Mouse (Mus musculus) heart, embryonic 11.5 days (tissue): ENCODE results near the gene Dnmt3a. TPM values are rescaled to one million over a fixed set of nuclear protein-coding genes. Genes with fewer than 3 reads are reported as not detected.

Source experiments
- ATAC-seq: fragments of 200-750 bp; cut with Nextera tagmentation; replicated peaks from 2 replicates; pipeline ENCODE4 v1.8.0; 2017; ENCODE audit warnings: moderate library complexity; ENCODE audit not compliant: insufficient number of reproducible peaks, low FRiP score, low TSS enrichment
- H3K27ac ChIP-seq: fragments of 300-500 bp; sonication (generic); 2 replicates; pipeline ENCODE4 v1.5.1; 2014; ENCODE audit warnings: mild to moderate bottlenecking, low read depth, low read length
- H3K27me3 ChIP-seq: fragments of 300-500 bp; sonication (generic); 2 replicates; pipeline ENCODE4 v1.6.1; 2014; ENCODE audit warnings: mild to moderate bottlenecking, low read length, mixed read lengths; ENCODE audit not compliant: control insufficient read depth, insufficient read depth
- H3K36me3 ChIP-seq: fragments of 300-500 bp; sonication (generic); 2 replicates; pipeline ENCODE4 v1.6.1; 2014; ENCODE audit warnings: mild to moderate bottlenecking, low read length, moderate library complexity, mixed read lengths; ENCODE audit not compliant: control insufficient read depth, insufficient read depth
- H3K4me1 ChIP-seq: fragments of 300-500 bp; sonication (generic); 2 replicates; pipeline ENCODE4 v1.6.1; 2014; ENCODE audit warnings: low read length; ENCODE audit not compliant: control insufficient read depth, insufficient read depth
- H3K4me2 ChIP-seq: fragments of 300-500 bp; sonication (generic); 2 replicates; pipeline ENCODE4 v1.6.1; 2014; ENCODE audit warnings: mild to moderate bottlenecking, moderate library complexity
- H3K4me3 ChIP-seq: fragments of 300-500 bp; sonication (generic); 2 replicates; pipeline ENCODE4 v1.5.1; 2014; ENCODE audit warnings: low read depth, low read length
- H3K9ac ChIP-seq: fragments of 300-500 bp; sonication (generic); 2 replicates; pipeline ENCODE4 v1.6.1; 2014; ENCODE audit warnings: mild to moderate bottlenecking, low read depth, low read length, moderate library complexity
- H3K9me3 ChIP-seq: fragments of 300-500 bp; sonication (generic); replicated peaks from 2 replicates; pipeline ENCODE4 v1.6.1; 2016; ENCODE audit warnings: low read length; ENCODE audit not compliant: control insufficient read depth
- WGBS: fragments of 180-500 bp; shearing (Covaris S2); extraction: QIAGEN DNeasy Blood & Tissue Kit; methylation state at CpG from one replicate; pipeline ENCODE4 v1.1.7; 2014; ENCODE audit not compliant: insufficient replicate concordance; 5-methylcytosine and 5-hydroxymethylcytosine counted together
- polyA plus RNA-seq: library from polyadenylated mRNA; unstranded; fragments of >200 nt; fragmentation: Nextera tagmentation; extraction: Ambion mirVana; gene quantifications from 2 replicates; pipeline ENCODE4 v1.2.1, GENCODE M21; 2014

Gene Dnmt3a
- polyA plus RNA-seq, 1 experiment from 2014 or later: 55.1 TPM

DNA sequence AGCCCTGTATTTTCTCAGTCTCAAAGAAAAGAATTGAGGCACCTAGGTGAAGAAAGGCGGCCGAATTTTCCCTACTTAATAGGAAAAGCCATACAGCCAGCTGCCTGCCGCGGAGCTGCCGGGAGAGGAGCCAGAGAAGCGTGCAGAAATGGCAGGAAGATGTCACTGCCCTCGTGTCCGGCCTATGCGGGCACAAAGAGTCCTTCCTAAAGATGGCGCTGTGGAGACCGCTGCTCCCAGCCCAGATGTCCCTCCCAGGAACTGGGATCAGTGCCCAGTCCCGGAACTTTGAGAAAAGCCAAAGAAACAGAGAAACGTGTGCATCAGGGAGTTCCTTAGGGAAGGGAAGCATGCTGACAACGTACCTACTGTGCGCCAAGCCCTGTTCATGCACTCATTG lies 65.8 kb downstream of the Dnmt3a start:
- Histone ChIP-seq H3K4me1 (peaks cover 56% of the 10 kb centered on the region), H3K36me3 (no peaks in the 10 kb centered on the region; the same call in 1 of the 2 replicates), H3K9ac (no peak overlapping the region), H3K27me3 (no peaks in the 10 kb centered on the region), H3K4me2 (peak overlapping the region; percentile 53; the same call in 1 of the 2 replicates), H3K9me3 (no peaks in the 10 kb centered on the region), H3K4me3 (no peak overlapping the region), H3K27ac (peak overlapping the region; percentile 46; the same call in 1 of the 2 replicates)
- 26% methylated on average over 15 of the region's 15 CpGs for WGBS
- ATAC-seq: no peak

- no peak overlapping the region for H3K4me2 ChIP-seq
- no peaks in the 10 kb centered on the region; the same call in 1 of the 2 replicates for H3K36me3 ChIP-seq
- peaks cover 56% of the 10 kb centered on the region for H3K4me1 ChIP-seq
- no peak for ATAC-seq
- no peaks in the 10 kb centered on the region for H3K27me3 ChIP-seq
- H3K9me3 ChIP-seq: no peaks in the 10 kb centered on the region
- 77% methylated on average over 9 of the region's 9 CpGs for WGBS
- H3K9ac ChIP-seq: no peak overlapping the region
- no peak overlapping the region for H3K27ac ChIP-seq
- no peak overlapping the region for H3K4me3 ChIP-seq
Observed at GRCm38 (mm10) chr12:3872410-3873230, 66.8 kb downstream of the Dnmt3a start.

- Histone ChIP-seq H3K9me3 (no peaks in the 10 kb centered on the region), H3K27me3 (no peaks in the 10 kb centered on the region), H3K9ac (no peak overlapping the region), H3K4me2 (no peak overlapping the region), H3K36me3 (peaks cover 1% of the 10 kb centered on the region), H3K4me1 (peaks cover 42% of the 10 kb centered on the region), H3K4me3 (no peak overlapping the region), H3K27ac (no peak overlapping the region)
- no peak for ATAC-seq
Observed at GRCm38 (mm10) chr12:3875474-3875873, 69.7 kb downstream of the Dnmt3a start.

GRCm38 (mm10) chr12:3877376-3877775 lies 71.6 kb downstream of the Dnmt3a start:
- Histone ChIP-seq H3K4me1 (peaks cover 24% of the 10 kb centered on the region), H3K27me3 (no peaks in the 10 kb centered on the region), H3K9me3 (no peaks in the 10 kb centered on the region), H3K9ac (no peak overlapping the region), H3K27ac (no peak overlapping the region), H3K4me3 (no peak overlapping the region), H3K4me2 (no peak overlapping the region), H3K36me3 (peaks cover 2% of the 10 kb centered on the region)
- ATAC-seq: no peak
- 72% methylated on average over 4 of the region's 4 CpGs for WGBS

- Histone ChIP-seq H3K9me3 (no peaks in the 10 kb centered on the region), H3K4me1 (peaks cover 36% of the 10 kb centered on the region), H3K27me3 (no peaks in the 10 kb centered on the region), H3K4me3 (no peak overlapping the region), H3K9ac (no peak overlapping the region), H3K4me2 (no peak overlapping the region), H3K36me3 (peaks cover 7% of the 10 kb centered on the region; the same call in 1 of the 2 replicates), H3K27ac (no peak overlapping the region)
- WGBS: 81% methylated on average over 3 of the region's 3 CpGs
- no peak for ATAC-seq
Observed at GRCm38 (mm10) chr12:3881474-3881873, 75.7 kb downstream of the Dnmt3a start.

GRCm38 (mm10) chr12:3884892-3885493 lies 79.2 kb downstream of the Dnmt3a start:
- ATAC-seq: no peak
- Histone ChIP-seq H3K27ac (no peak overlapping the region), H3K36me3 (peaks cover 7% of the 10 kb centered on the region; the same call in 1 of the 2 replicates), H3K4me2 (no peak overlapping the region), H3K9ac (no peak overlapping the region), H3K4me3 (no peak overlapping the region), H3K27me3 (no peaks in the 10 kb centered on the region), H3K9me3 (no peaks in the 10 kb centered on the region), H3K4me1 (peaks cover 65% of the 10 kb centered on the region)
- 17% methylated on average over 9 of the region's 9 CpGs for WGBS

DNA sequence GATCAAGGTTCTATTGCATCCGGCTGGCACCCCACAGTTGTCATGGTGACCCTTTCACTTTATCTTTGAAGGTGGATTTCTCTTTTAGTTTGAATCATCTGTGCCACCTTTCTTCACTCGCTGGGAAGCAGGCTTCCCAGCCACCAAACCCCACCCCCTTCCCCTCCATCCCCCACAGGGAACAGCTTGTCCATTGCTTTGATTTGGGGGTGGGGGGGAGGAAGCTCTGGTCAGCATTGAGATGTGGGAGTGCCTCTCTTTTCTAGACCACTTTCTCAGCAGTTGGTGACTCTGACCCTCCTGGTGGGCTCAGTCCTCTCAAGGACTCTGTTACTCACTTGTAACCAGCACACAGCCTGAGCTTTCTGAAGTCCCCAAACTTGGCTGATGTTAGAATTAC lies 80.8 kb downstream of the Dnmt3a start:
- Histone ChIP-seq H3K4me2 (no peak overlapping the region), H3K9ac (no peak overlapping the region), H3K36me3 (0 out of 2 replicates have a peak, but pooled peaks cover 5% of the 10 kb centered on the region), H3K4me1 (peaks cover 74% of the 10 kb centered on the region), H3K27me3 (no peaks in the 10 kb centered on the region), H3K4me3 (no peak overlapping the region), H3K27ac (peak overlapping the region; percentile 96), H3K9me3 (no peaks in the 10 kb centered on the region)
- no peak for ATAC-seq
- 33% methylated on average over 2 of the region's 2 CpGs for WGBS

- Histone ChIP-seq H3K4me1 (peaks cover 85% of the 10 kb centered on the region), H3K9me3 (no peaks in the 10 kb centered on the region), H3K4me3 (peak overlapping the region; percentile 2; the same call in 1 of the 2 replicates), H3K27ac (peak overlapping the region; percentile 96), H3K27me3 (no peaks in the 10 kb centered on the region), H3K9ac (peak overlapping the region; percentile 49; the same call in 1 of the 2 replicates), H3K36me3 (0 out of 2 replicates have a peak, but pooled peaks cover 5% of the 10 kb centered on the region), H3K4me2 (peak overlapping the region; percentile 64)
- 5% methylated on average over 4 of the region's 4 CpGs for WGBS
- 0 out of 2 replicates have a peak, but pooled peaks have one; percentile 25 for ATAC-seq
Observed at GRCm38 (mm10) chr12:3887515-3888325, 81.9 kb downstream of the Dnmt3a start.
